Mouse (Mus musculus) embryonic facial prominence, embryonic 13.5 days (tissue): ENCODE measurements around the gene Bphl. TPM values are rescaled to one million over a fixed set of nuclear protein-coding genes. Genes with fewer than 3 reads are reported as not detected.
A peak's percentile ranks its signal among the peaks of the same experiment; 100 is the strongest.

Experiments used
- ATAC-seq: fragments of 200-750 bp; cut with Nextera tagmentation; 2 replicates; pipeline ENCODE4 v1.8.0; 2017; ENCODE audit warnings: low read depth; ENCODE audit not compliant: insufficient number of reproducible peaks, insufficient read depth, low FRiP score, low TSS enrichment
- H3K27ac ChIP-seq: fragments of 300-500 bp; sonication (generic); 2 replicates; pipeline ENCODE4 v1.5.1; 2015; ENCODE audit warnings: moderate library complexity, mild to moderate bottlenecking, inconsistent platforms
- H3K27me3 ChIP-seq: fragments of 300-500 bp; sonication (generic); 2 replicates; pipeline ENCODE4 v1.6.1; 2015; ENCODE audit warnings: mild to moderate bottlenecking, inconsistent platforms
- H3K36me3 ChIP-seq: fragments of 300-500 bp; sonication (generic); 2 replicates; pipeline ENCODE4 v1.6.1; 2015; ENCODE audit warnings: mild to moderate bottlenecking, inconsistent platforms
- H3K4me1 ChIP-seq: fragments of 300-500 bp; sonication (generic); 2 replicates; pipeline ENCODE4 v1.6.1; 2015; ENCODE audit warnings: inconsistent platforms
- H3K4me2 ChIP-seq: fragments of 300-500 bp; sonication (generic); 2 replicates; pipeline ENCODE4 v1.6.1; 2015; ENCODE audit warnings: moderate library complexity, mild to moderate bottlenecking, inconsistent platforms
- H3K4me3 ChIP-seq: fragments of 300-500 bp; sonication (generic); 2 replicates; pipeline ENCODE4 v1.5.1; 2015; ENCODE audit warnings: mild to moderate bottlenecking, inconsistent platforms
- H3K9ac ChIP-seq: fragments of 300-500 bp; sonication (generic); 2 replicates; pipeline ENCODE4 v1.6.1; 2015; ENCODE audit warnings: mild to moderate bottlenecking, inconsistent platforms
- H3K9me3 ChIP-seq: fragments of 300-500 bp; sonication (generic); 2 replicates; pipeline ENCODE4 v1.6.1; 2016; ENCODE audit warnings: inconsistent platforms
- WGBS: fragments of 180-500 bp; shearing (Covaris S2); methylation state at CpG from one replicate; pipeline ENCODE4 v1.1.7; 2015; ENCODE audit warnings: mixed read lengths; 5-methylcytosine and 5-hydroxymethylcytosine counted together
- polyA plus RNA-seq: library from polyadenylated mRNA; unstranded; fragments of >200 nt; fragmentation: Nextera tagmentation; extraction: Ambion mirVana; gene quantifications from 2 replicates; pipeline ENCODE4 v1.2.1, GENCODE M21; 2015

Gene Bphl
- 50.8 and 53.9 TPM in 2 replicates for polyA plus RNA-seq

- Histone ChIP-seq H3K4me3 (peak within 1 kb of the TSS; percentile 75), H3K27ac (peak within 1 kb of the TSS; percentile 83), H3K36me3 (peaks cover 17% of the 10 kb centered on the region), H3K4me2 (peak within 1 kb of the TSS; percentile 78), H3K9me3 (no peaks in the 10 kb centered on the region; the same call in 1 of the 2 replicates), H3K27me3 (no peaks in the 10 kb centered on the region), H3K9ac (peak within 1 kb of the TSS; percentile 87), H3K4me1 (peaks cover 14% of the 10 kb centered on the region)
- peak; percentile 89 for ATAC-seq
- WGBS = under 1% methylated on average over 37 of the region's 37 CpGs
Measured at GRCm38 (mm10) chr13:34037172-34038055, at the start of gene Bphl. TSS of gene Bphl (plus strand) at chr13:34037597.

- WGBS = 77% methylated on average over 5 of the region's 5 CpGs
- no peak overlapping the region for H3K4me2 ChIP-seq
- ATAC-seq = no peak
- H3K27me3 ChIP-seq = no peaks in the 10 kb centered on the region
- no peak overlapping the region for H3K9ac ChIP-seq
- H3K9me3 ChIP-seq = no peaks in the 10 kb centered on the region
- H3K36me3 ChIP-seq = peaks cover 8% of the 10 kb centered on the region
- H3K4me1 ChIP-seq = no peaks in the 10 kb centered on the region
- H3K27ac ChIP-seq = no peak overlapping the region
- H3K4me3 ChIP-seq = no peak overlapping the region
Measured at GRCm38 (mm10) chr13:33989625-33990024, 47.8 kb upstream of the Bphl start.

GRCm38 (mm10) chr13:33995197-33995596 is 42.2 kb upstream of the Bphl start:
- Histone ChIP-seq H3K9me3 (no peaks in the 10 kb centered on the region), H3K4me3 (no peak overlapping the region), H3K4me2 (no peak overlapping the region), H3K27ac (no peak overlapping the region), H3K36me3 (peaks cover 8% of the 10 kb centered on the region; the same call in 1 of the 2 replicates), H3K4me1 (no peaks in the 10 kb centered on the region), H3K9ac (no peak overlapping the region), H3K27me3 (no peaks in the 10 kb centered on the region)
- ATAC-seq = no peak
- WGBS = 22% methylated on average over 1 of the region's 1 CpGs

GRCm38 (mm10) chr13:34002058-34003006 is 35.1 kb upstream of the Bphl start, which contains the start of the genes Ripk1 and Serpinb6a:
TSS of gene Ripk1 (plus strand) at chr13:34002363.
TSS of gene Serpinb6a (minus strand) at chr13:34002794.
- peak within 1 kb of the TSS; percentile 86 for H3K4me3 ChIP-seq
- ATAC-seq = peak; percentile 98
- H3K4me1 ChIP-seq = peaks cover 11% of the 10 kb centered on the region
- peaks cover 5% of the 10 kb centered on the region; the same call in 1 of the 2 replicates for H3K36me3 ChIP-seq
- H3K27ac ChIP-seq = peak within 1 kb of the TSS; percentile 84
- H3K27me3 ChIP-seq = no peaks in the 10 kb centered on the region
- H3K9ac ChIP-seq = peak within 1 kb of the TSS; percentile 88
- peak within 1 kb of the TSS; percentile 84 for H3K4me2 ChIP-seq
- WGBS = under 1% methylated on average over 92 of the region's 92 CpGs
- no peaks in the 10 kb centered on the region for H3K9me3 ChIP-seq

GRCm38 (mm10) chr13:34003058-34003457 is 34.3 kb upstream of the Bphl start:
- Histone ChIP-seq H3K36me3 (no peaks in the 10 kb centered on the region), H3K4me3 (peak overlapping the region; percentile 86), H3K4me2 (peak overlapping the region; percentile 84), H3K27ac (no peak overlapping the region), H3K9me3 (no peaks in the 10 kb centered on the region), H3K27me3 (no peaks in the 10 kb centered on the region), H3K4me1 (peaks cover 11% of the 10 kb centered on the region), H3K9ac (peak overlapping the region; percentile 88)
- 10% methylated on average over 5 of the region's 5 CpGs for WGBS
- no peak for ATAC-seq

GRCm38 (mm10) chr13:34007234-34007633 is 30.2 kb upstream of the Bphl start:
- no peak overlapping the region for H3K27ac ChIP-seq
- peaks cover 23% of the 10 kb centered on the region for H3K36me3 ChIP-seq
- no peak for ATAC-seq
- H3K4me2 ChIP-seq = no peak overlapping the region
- H3K4me1 ChIP-seq = peaks cover 5% of the 10 kb centered on the region
- H3K4me3 ChIP-seq = no peak overlapping the region
- H3K9me3 ChIP-seq = no peaks in the 10 kb centered on the region
- H3K27me3 ChIP-seq = no peaks in the 10 kb centered on the region
- no peak overlapping the region for H3K9ac ChIP-seq
- 75% methylated on average over 2 of the region's 2 CpGs for WGBS

- ATAC-seq = no peak
- no peaks in the 10 kb centered on the region for H3K9me3 ChIP-seq
- WGBS = 94% methylated on average over 9 of the region's 9 CpGs
- H3K9ac ChIP-seq = no peak overlapping the region
- H3K4me2 ChIP-seq = no peak overlapping the region
- H3K4me1 ChIP-seq = no peaks in the 10 kb centered on the region
- no peaks in the 10 kb centered on the region for H3K27me3 ChIP-seq
- no peak overlapping the region for H3K4me3 ChIP-seq
- H3K36me3 ChIP-seq = peaks cover 75% of the 10 kb centered on the region
- no peak overlapping the region for H3K27ac ChIP-seq
Measured at GRCm38 (mm10) chr13:34016927-34017569, 20.3 kb upstream of the Bphl start.

- Histone ChIP-seq H3K27ac (no peak overlapping the region), H3K27me3 (no peaks in the 10 kb centered on the region), H3K9ac (no peak overlapping the region), H3K9me3 (no peaks in the 10 kb centered on the region), H3K4me2 (no peak overlapping the region), H3K4me1 (no peaks in the 10 kb centered on the region), H3K36me3 (peaks cover 70% of the 10 kb centered on the region), H3K4me3 (no peak overlapping the region)
- 67% methylated on average over 1 of the region's 1 CpGs for WGBS
- no peak for ATAC-seq
Measured at GRCm38 (mm10) chr13:34018521-34018920, 18.9 kb upstream of the Bphl start.

GRCm38 (mm10) chr13:34021998-34022397 is 15.4 kb upstream of the Bphl start:
- H3K4me2 ChIP-seq = no peak overlapping the region
- no peaks in the 10 kb centered on the region for H3K4me1 ChIP-seq
- no peak overlapping the region for H3K27ac ChIP-seq
- no peak for ATAC-seq
- no peaks in the 10 kb centered on the region for H3K9me3 ChIP-seq
- H3K27me3 ChIP-seq = no peaks in the 10 kb centered on the region
- H3K9ac ChIP-seq = no peak overlapping the region
- no peak overlapping the region for H3K4me3 ChIP-seq
- H3K36me3 ChIP-seq = peaks cover 45% of the 10 kb centered on the region
- WGBS = 80% methylated on average over 2 of the region's 2 CpGs

- no peak for ATAC-seq
- Histone ChIP-seq H3K4me1 (peaks cover 2% of the 10 kb centered on the region; the same call in 1 of the 2 replicates), H3K9ac (no peak overlapping the region), H3K36me3 (peaks cover 46% of the 10 kb centered on the region), H3K9me3 (no peaks in the 10 kb centered on the region), H3K4me3 (no peak overlapping the region), H3K4me2 (no peak overlapping the region), H3K27me3 (no peaks in the 10 kb centered on the region), H3K27ac (no peak overlapping the region)
- WGBS = 79% methylated on average over 2 of the region's 2 CpGs
Measured at GRCm38 (mm10) chr13:34032041-34032440, 5.4 kb upstream of the Bphl start.

- no peak overlapping the region for H3K4me3 ChIP-seq
- no peaks in the 10 kb centered on the region for H3K27me3 ChIP-seq
- H3K4me2 ChIP-seq = no peak overlapping the region
- H3K36me3 ChIP-seq = peaks cover 27% of the 10 kb centered on the region
- WGBS = 84% methylated on average over 3 of the region's 3 CpGs
- H3K9me3 ChIP-seq = no peaks in the 10 kb centered on the region; the same call in 1 of the 2 replicates
- ATAC-seq = no peak
- H3K4me1 ChIP-seq = peaks cover 14% of the 10 kb centered on the region
- H3K27ac ChIP-seq = no peak overlapping the region
- H3K9ac ChIP-seq = no peak overlapping the region
Measured at GRCm38 (mm10) chr13:34035424-34035823, 2.0 kb upstream of the Bphl start.
